Mouse (Mus musculus) forebrain, embryonic 15.5 days (tissue): ENCODE results near the gene Wdr62. TPM values are rescaled to one million over a fixed set of nuclear protein-coding genes. Genes with fewer than 3 reads are reported as not detected.
"Not testable (repeated sequence)": the region's sequence is repeated elsewhere in the genome, so short reads cannot be mapped to it uniquely, and the experiment has no call there.

ENCODE experiments used
- ATAC-seq: fragments of 200-750 bp; cut with Nextera tagmentation; replicated peaks from 2 replicates; pipeline ENCODE4 v1.8.0; 2017; ENCODE audit warnings: mild to moderate bottlenecking, moderate TSS enrichment, moderate library complexity
- H3K27ac ChIP-seq: fragments of 300-500 bp; sonication (generic); replicated peaks from 2 replicates; pipeline ENCODE4 v1.5.1; 2015; ENCODE audit warnings: mild to moderate bottlenecking, inconsistent platforms
- H3K27me3 ChIP-seq: fragments of 300-500 bp; sonication (generic); 2 replicates; pipeline ENCODE4 v1.6.1; 2015; ENCODE audit warnings: inconsistent platforms
- H3K36me3 ChIP-seq: fragments of 300-500 bp; sonication (generic); 2 replicates; pipeline ENCODE4 v1.6.1; 2015; ENCODE audit warnings: mild to moderate bottlenecking, inconsistent platforms
- H3K4me1 ChIP-seq: fragments of 300-500 bp; sonication (generic); 2 replicates; pipeline ENCODE4 v1.6.1; 2015; ENCODE audit warnings: inconsistent platforms
- H3K4me2 ChIP-seq: fragments of 300-500 bp; sonication (generic); replicated peaks from 2 replicates; pipeline ENCODE4 v1.6.1; 2015; ENCODE audit warnings: mild to moderate bottlenecking, inconsistent platforms
- H3K4me3 ChIP-seq: fragments of 300-500 bp; sonication (generic); 2 replicates; pipeline ENCODE4 v1.5.1; 2015; ENCODE audit warnings: mild to moderate bottlenecking, inconsistent platforms
- H3K9ac ChIP-seq: fragments of 300-500 bp; sonication (generic); replicated peaks from 2 replicates; pipeline ENCODE4 v1.6.1; 2015; ENCODE audit warnings: mild to moderate bottlenecking, inconsistent platforms
- H3K9me3 ChIP-seq: fragments of 300-500 bp; sonication (generic); 2 replicates; pipeline ENCODE4 v1.6.1; 2016; ENCODE audit warnings: inconsistent platforms
- WGBS: fragments of 180-500 bp; shearing (Covaris S2); methylation state at CpG from one replicate; pipeline ENCODE4 v1.1.7; 2015; ENCODE audit warnings: mixed read lengths; 5-methylcytosine and 5-hydroxymethylcytosine counted together
- polyA plus RNA-seq: library from polyadenylated mRNA; unstranded; fragments of >200 nt; fragmentation: Nextera tagmentation; extraction: Ambion mirVana; gene quantifications from 2 replicates; pipeline ENCODE4 v1.2.1, GENCODE M21; 2015

Gene Wdr62
- polyA plus RNA-seq, 1 experiment from 2014 or later: 7.3 TPM

DNA sequence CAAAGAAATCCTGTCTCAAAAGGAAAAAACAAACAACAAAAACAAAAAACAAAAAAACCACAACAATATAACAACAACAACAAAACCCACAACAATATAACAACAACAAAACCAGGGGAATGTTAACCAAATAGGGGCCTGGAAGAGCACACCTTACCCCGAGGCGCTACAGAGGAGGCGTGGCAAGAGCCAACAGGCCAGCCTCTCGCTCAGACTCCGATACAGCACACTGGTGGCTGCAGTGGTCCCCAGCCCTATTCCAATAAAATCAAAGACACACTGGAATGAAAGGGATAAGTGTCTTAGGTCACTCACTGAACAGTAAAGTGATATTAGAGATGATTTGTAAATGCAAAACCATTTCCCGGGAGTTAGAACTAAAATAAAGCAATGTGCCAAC, 683 bp downstream of the Wdr62 start:
- peak overlapping the region; percentile 81 for H3K4me2 ChIP-seq
- no peak overlapping the region for H3K27ac ChIP-seq
- H3K36me3 ChIP-seq: no peaks in the 10 kb centered on the region
- peak overlapping the region; percentile 71 for H3K4me3 ChIP-seq
- peak overlapping the region; percentile 45 for H3K9ac ChIP-seq
- H3K9me3 ChIP-seq: no peaks in the 10 kb centered on the region
- no peaks in the 10 kb centered on the region for H3K27me3 ChIP-seq
- WGBS: under 1% methylated on average over 6 of the region's 6 CpGs
- peaks cover 18% of the 10 kb centered on the region for H3K4me1 ChIP-seq
- no peak for ATAC-seq

DNA sequence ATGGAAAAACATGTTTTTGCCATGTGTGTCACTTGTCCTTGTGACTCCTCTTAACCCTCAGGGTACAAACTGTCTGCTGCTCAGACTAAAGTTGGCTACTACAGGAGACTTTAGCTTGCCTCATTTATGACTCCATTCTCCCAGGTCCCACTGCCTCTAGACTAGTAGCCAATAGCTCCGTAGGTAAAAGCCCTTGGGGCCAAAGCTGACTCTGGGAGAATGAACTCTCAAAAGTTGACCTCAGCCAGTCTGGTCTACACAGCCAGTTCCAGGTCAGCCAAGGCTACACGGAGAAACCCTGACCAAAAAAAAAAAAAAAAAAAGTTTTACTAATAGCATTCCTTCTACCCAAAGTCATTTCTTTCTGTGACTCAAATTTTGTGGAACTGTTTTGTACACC, 1.3 kb downstream of the Wdr62 start:
- 61% methylated on average over 2 of the region's 2 CpGs for WGBS
- H3K36me3 ChIP-seq: no peaks in the 10 kb centered on the region
- H3K9ac ChIP-seq: no peak overlapping the region
- H3K4me1 ChIP-seq: peaks cover 18% of the 10 kb centered on the region
- no peaks in the 10 kb centered on the region for H3K27me3 ChIP-seq
- H3K4me3 ChIP-seq: no peak overlapping the region
- H3K9me3 ChIP-seq: no peaks in the 10 kb centered on the region
- ATAC-seq: no peak
- H3K27ac ChIP-seq: no peak overlapping the region
- peak overlapping the region; percentile 81 for H3K4me2 ChIP-seq

DNA sequence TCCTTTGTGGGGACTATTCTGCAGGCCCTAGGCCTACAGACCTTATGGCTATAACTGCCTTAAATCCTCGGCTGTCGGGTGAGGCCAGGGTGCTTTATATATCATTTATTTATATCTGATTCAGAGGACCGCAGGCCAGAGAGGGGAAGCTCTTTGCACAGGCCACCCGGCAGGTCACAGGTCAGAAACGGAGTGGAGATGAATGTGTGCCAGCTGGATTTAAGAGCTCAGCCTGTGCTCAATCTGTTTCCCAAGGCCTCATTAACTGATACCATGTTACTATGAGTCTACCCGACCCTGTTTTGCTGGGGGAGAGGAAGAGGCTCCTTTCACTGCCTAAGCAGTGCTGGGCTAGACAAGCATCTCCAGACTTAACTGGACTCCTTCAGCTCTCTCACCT, 5.8 kb downstream of the Wdr62 start:
- H3K4me1 ChIP-seq: peaks cover 7% of the 10 kb centered on the region
- WGBS: 89% methylated on average over 6 of the region's 6 CpGs
- no peaks in the 10 kb centered on the region for H3K9me3 ChIP-seq
- ATAC-seq: no peak
- no peak overlapping the region for H3K4me3 ChIP-seq
- no peak overlapping the region for H3K9ac ChIP-seq
- no peak overlapping the region for H3K27ac ChIP-seq
- no peak overlapping the region for H3K4me2 ChIP-seq
- no peaks in the 10 kb centered on the region for H3K27me3 ChIP-seq
- H3K36me3 ChIP-seq: no peaks in the 10 kb centered on the region

DNA sequence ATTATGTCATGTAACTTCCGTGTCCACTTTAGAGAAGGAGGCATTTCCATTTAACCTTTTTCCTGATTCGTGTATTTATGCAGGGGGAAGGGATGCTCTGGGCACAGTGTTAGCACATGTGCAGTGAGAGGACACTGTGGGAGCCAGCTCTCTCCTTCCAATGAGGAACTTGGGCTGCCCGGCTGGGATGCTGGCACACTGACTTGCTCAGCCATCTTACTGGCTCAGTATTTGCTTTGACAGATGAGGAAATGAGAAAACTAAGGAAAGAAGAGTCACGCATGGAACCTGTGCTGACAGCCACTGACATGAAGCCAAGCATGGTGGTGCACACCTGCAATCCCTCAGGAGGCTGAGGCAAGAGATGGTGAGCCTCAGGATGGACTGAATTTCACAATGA, 10.6 kb downstream of the Wdr62 start:
- Histone ChIP-seq H3K9ac (no peak overlapping the region), H3K27ac (no peak overlapping the region), H3K4me3 (no peak overlapping the region), H3K36me3 (no peaks in the 10 kb centered on the region), H3K4me2 (no peak overlapping the region), H3K9me3 (no peaks in the 10 kb centered on the region), H3K27me3 (no peaks in the 10 kb centered on the region), H3K4me1 (no peaks in the 10 kb centered on the region)
- no peak for ATAC-seq
- WGBS: 93% methylated on average over 4 of the region's 4 CpGs

DNA sequence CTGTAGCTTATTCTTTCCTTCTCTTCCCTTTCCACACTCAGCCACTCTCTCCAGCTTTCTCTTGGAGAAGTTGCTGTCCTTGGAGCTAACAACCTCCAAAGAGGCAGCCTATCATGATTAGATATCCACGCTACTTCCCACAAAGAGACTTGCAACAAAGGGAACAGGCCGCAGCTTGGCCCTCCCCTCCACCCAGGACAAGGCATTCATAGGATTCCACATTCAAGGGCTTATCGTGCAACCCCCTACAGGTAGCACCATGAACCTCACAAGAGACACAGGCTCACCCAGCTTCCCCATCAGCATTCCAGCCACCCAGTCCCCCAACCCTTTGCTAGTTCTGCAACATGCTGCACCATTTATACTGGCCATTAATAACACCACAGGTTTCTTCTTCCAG, 13.4 kb downstream of the Wdr62 start:
- ATAC-seq: no peak
- no peaks in the 10 kb centered on the region for H3K27me3 ChIP-seq
- H3K9me3 ChIP-seq: no peaks in the 10 kb centered on the region
- H3K36me3 ChIP-seq: 0 out of 2 replicates have a peak, but pooled peaks cover 6% of the 10 kb centered on the region
- H3K4me3 ChIP-seq: no peak overlapping the region
- no peak overlapping the region for H3K4me2 ChIP-seq
- WGBS: 80% methylated on average over 3 of the region's 3 CpGs
- no peaks in the 10 kb centered on the region for H3K4me1 ChIP-seq
- H3K9ac ChIP-seq: no peak overlapping the region
- H3K27ac ChIP-seq: no peak overlapping the region

DNA sequence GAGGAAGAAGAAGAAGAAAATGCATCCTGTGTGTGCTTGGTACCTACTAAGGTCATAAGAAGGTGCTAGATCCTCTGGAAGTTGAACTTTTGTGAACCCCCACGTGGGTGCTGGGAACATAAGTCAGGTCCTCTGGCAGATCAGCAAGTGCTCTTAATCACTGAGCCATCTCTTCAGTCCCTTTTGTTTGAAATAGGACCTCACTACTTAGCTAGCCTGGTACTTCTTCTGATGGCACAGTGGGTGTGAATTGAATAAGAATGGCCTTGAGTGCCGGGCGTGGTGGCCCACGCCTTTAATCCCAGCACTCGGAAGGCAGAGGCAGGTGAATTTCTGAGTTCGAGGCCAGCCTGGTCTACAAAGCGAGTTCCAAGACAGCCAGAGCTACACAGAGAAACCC, 14.3 kb downstream of the Wdr62 start:
- no peak overlapping the region for H3K4me3 ChIP-seq
- no peaks in the 10 kb centered on the region for H3K27me3 ChIP-seq
- no peak overlapping the region for H3K9ac ChIP-seq
- no peaks in the 10 kb centered on the region for H3K4me1 ChIP-seq
- H3K4me2 ChIP-seq: no peak overlapping the region
- no peak overlapping the region for H3K27ac ChIP-seq
- WGBS: 95% methylated on average over 7 of the region's 7 CpGs
- 0 out of 2 replicates have a peak, but pooled peaks cover 6% of the 10 kb centered on the region for H3K36me3 ChIP-seq
- ATAC-seq: no peak
- no peaks in the 10 kb centered on the region for H3K9me3 ChIP-seq

DNA sequence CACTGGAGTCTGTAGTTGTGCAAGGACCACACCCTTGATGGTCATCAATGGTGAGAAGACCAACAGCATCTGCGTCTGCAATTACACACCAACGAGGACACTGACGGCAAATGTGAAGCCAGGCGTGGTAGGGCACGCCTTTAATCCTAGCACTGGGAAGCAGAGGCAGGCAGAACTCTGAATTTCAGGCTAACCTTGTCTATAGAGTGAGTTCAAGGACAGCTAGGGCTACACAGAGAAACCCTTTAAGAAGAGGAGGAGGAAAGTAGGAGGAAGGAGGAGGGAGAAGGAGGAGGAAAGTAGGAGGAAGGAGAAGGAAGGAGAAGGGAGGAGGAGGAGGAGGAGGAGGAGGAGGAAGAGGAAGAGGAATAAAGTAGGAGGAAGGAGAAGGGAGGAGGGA, 14.7 kb downstream of the Wdr62 start:
- H3K27me3 ChIP-seq: no peaks in the 10 kb centered on the region
- 0 out of 2 replicates have a peak, but pooled peaks cover 6% of the 10 kb centered on the region for H3K36me3 ChIP-seq
- no peaks in the 10 kb centered on the region for H3K4me1 ChIP-seq
- no peak overlapping the region for H3K4me3 ChIP-seq
- WGBS: 92% methylated on average over 5 of the region's 5 CpGs
- H3K9ac ChIP-seq: no peak overlapping the region
- no peaks in the 10 kb centered on the region for H3K9me3 ChIP-seq
- no peak overlapping the region for H3K4me2 ChIP-seq
- no peak for ATAC-seq
- H3K27ac ChIP-seq: no peak overlapping the region

DNA sequence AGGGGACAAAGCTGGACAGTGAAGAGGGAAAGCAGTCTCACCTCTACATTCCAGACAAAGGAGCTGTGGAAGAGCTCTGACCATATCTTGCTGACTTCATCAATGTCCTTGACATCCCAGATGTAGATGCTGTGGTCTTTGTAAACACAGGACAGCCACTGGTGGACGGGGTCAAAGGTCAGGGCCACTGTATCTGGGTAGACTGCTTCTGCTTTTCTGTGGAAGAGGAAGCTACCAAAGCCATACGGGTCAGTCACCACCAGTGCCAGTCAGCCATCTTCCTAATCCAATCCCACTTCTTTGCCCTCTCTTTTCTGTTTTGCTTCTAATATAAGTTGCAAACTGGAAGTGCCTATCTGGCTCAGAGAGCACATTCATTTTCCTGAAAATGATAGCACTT, 15.2 kb downstream of the Wdr62 start:
- no peaks in the 10 kb centered on the region for H3K9me3 ChIP-seq
- H3K9ac ChIP-seq: no peak overlapping the region
- H3K36me3 ChIP-seq: 0 out of 2 replicates have a peak, but pooled peaks cover 6% of the 10 kb centered on the region
- no peak overlapping the region for H3K4me3 ChIP-seq
- H3K27me3 ChIP-seq: no peaks in the 10 kb centered on the region
- H3K4me2 ChIP-seq: no peak overlapping the region
- 87% methylated on average over 2 of the region's 2 CpGs for WGBS
- no peaks in the 10 kb centered on the region for H3K4me1 ChIP-seq
- no peak for ATAC-seq
- no peak overlapping the region for H3K27ac ChIP-seq

DNA sequence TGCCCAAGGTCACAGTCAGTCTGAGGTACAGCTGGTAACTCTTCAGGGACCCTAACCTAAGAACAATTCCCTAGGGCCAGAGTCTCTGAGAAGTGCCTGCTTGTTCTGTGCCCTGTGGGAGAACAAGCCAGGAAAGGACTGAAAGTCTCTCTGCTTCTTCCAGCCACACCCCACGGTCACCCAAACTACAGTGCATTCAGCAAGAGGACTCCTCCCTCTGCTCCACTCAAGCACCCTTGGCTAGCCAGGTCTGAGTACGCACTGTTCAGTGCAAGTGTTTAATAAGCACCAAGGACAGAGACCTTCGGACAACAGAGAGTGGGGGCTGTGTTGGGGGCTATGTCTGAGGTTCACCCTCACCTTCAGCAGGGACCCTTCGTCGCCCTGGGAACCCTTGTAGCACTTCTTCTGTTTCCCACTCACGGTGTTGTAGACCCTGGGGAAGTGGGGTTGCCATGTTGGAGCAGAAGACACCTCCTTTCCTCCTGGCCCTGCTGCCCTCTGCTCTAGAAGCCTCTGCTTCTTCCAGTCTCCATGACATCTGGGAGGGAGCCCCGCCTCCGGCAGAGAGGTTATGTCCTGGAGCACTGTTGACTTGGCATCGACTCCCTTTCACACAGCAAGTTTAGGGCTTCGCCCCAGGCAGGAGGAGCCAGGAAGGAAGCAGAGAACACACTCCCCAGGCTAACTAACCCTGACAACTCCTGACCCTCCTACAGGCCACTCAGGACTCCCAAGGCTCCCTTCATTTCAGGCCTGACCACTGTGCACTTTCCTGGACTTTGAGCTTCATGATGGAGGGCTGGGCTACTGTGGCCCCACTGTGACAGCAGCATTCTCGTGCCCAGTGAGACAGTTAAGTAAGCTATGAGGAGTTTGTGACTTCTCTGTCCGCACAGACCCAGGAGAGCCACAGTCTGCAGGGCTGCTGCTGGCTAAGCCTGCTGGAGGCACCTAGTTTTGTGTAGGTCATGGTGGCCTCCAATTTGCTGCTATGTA, 28.0 kb downstream of the Wdr62 start:
- Histone ChIP-seq H3K4me1 (no peaks in the 10 kb centered on the region), H3K9ac (no peak overlapping the region), H3K4me2 (no peak overlapping the region), H3K36me3 (peaks cover 6% of the 10 kb centered on the region; the same call in 1 of the 2 replicates), H3K4me3 (no peak overlapping the region), H3K9me3 (no peaks in the 10 kb centered on the region), H3K27me3 (no peaks in the 10 kb centered on the region), H3K27ac (no peak overlapping the region)
- ATAC-seq: no peak
- WGBS: 91% methylated on average over 12 of the region's 12 CpGs

DNA sequence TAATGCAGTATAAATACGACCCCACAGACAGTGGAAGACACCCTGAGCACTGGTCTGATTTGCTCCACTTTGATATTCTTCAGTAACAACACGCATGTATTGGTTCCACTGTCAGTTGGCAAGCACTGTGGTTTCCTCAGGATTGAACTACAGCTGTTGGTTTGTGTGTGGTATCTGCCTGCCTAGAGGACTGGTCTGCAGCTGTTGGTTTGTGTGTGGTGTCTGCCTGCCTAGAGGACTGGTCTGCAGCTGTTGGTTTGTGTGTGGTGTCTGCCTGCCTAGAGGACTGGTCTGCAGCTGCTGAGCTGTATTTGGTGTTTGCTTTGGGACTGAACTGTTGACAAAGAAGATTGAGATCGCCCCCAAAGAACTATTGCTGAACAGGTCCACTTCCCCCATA, 42.8 kb downstream of the Wdr62 start:
- peaks cover 13% of the 10 kb centered on the region for H3K4me1 ChIP-seq
- H3K27me3 ChIP-seq, H3K9me3 ChIP-seq, H3K9ac ChIP-seq, H3K4me3 ChIP-seq, H3K36me3 ChIP-seq, H3K4me2 ChIP-seq, ATAC-seq, H3K27ac ChIP-seq: not testable (repeated sequence)
- WGBS: 86% methylated on average over 3 of the region's 3 CpGs

DNA sequence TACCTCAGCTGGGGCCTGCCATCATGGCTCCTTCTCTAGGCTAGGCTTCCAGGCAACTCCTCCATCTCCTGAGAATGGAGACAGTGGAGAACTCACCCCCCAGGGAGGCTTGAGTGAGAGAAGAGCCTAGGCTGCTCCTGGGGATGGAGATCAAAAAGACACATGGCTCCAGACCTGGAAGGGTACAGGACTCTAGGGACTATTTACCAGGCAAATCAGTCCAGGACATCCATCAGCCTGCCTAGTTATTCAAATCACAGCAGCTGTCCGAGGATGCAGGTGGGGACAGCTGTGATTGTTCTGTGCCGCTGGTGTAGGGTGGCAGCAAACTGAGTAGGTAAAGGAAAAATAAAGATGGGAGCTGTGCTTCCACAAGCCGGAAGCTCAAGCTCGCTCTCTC, 44.6 kb downstream of the Wdr62 start, which contains the start of gene Ovol3:
Gene Ovol3 (minus strand): TSS at position 101 of the 400 bp plus-strand sequence.
- WGBS: 90% methylated on average over 4 of the region's 4 CpGs
- ATAC-seq: no peak
- H3K27ac ChIP-seq: no peak within 1 kb of the TSS
- H3K9ac ChIP-seq: no peak within 1 kb of the TSS
- peaks cover 20% of the 10 kb centered on the region for H3K4me1 ChIP-seq
- no peak within 1 kb of the TSS for H3K4me2 ChIP-seq
- no peaks in the 10 kb centered on the region for H3K36me3 ChIP-seq
- no peaks in the 10 kb centered on the region for H3K27me3 ChIP-seq
- H3K4me3 ChIP-seq: no peak within 1 kb of the TSS
- H3K9me3 ChIP-seq: no peaks in the 10 kb centered on the region

DNA sequence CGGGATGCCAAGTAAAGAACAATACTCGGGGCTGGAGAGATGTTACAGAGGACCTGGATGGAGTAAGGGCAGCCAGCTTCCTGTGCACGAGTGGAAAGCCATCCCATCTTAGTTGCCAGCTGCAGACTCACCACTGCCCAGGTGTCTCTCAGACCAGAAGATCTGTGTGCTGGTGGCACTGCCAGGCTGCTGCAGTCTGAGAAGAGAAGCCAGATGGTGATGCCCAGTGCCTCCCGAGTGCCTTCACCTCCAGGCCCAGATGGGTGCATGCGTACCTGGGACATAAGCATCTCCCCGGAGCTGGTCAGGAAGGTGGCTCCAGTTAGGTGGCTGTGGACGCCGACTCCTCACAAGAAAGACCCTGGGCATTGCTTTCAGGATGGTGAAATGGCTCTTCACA, 45.1 kb downstream of the Wdr62 start:
- no peak for ATAC-seq
- WGBS: 93% methylated on average over 8 of the region's 8 CpGs
- Histone ChIP-seq H3K4me3 (no peak overlapping the region), H3K9ac (no peak overlapping the region), H3K4me1 (peaks cover 23% of the 10 kb centered on the region), H3K27ac (no peak overlapping the region), H3K4me2 (no peak overlapping the region), H3K9me3 (no peaks in the 10 kb centered on the region), H3K36me3 (no peaks in the 10 kb centered on the region), H3K27me3 (no peaks in the 10 kb centered on the region)
